Mouse (Mus musculus) adrenal gland, adult 2 months (tissue): Measurements from ENCODE around the gene Hnrnpul2. TPM values are rescaled to one million over a fixed set of nuclear protein-coding genes. Genes with fewer than 3 reads are reported as not detected.
A peak's percentile ranks its signal among the peaks of the same experiment; 100 is the strongest.
"Not testable (repeated sequence)": the region's sequence is repeated elsewhere in the genome, so short reads cannot be mapped to it uniquely, and the experiment has no call there.

Experiments
- DNase-seq: peaks from one replicate; pipeline ENCODE4 v3.0.0; 2021
- polyA plus RNA-seq: library from polyadenylated mRNA; depleted of rRNA; stranded (reverse); fragments of >200 nt; gene quantifications from 2 replicates; pipeline ENCODE4 v1.2.3, GENCODE M21; 2012
- total RNA-seq, 2 experiments: library from RNA; stranded (reverse); gene quantifications; 2 replicates each; pipeline ENCODE4 v1.2.3; 2021

The Hnrnpul2 gene
- total and polyA plus RNA-seq, 3 experiments: 10.0 to 57.4 (median 56.3) TPM

GRCm38 (mm10) chr19:8818301-8818798 is 1.5 kb upstream of the Hnrnpul2 start:
- no peak for DNase-seq

GRCm38 (mm10) chr19:8818801-8819595 is 812 bp upstream of the Hnrnpul2 start, which contains the start of gene Ttc9c:
Gene Ttc9c (minus strand): TSS chr19:8819333.
- DNase-seq: peak; percentile 98

DNA sequence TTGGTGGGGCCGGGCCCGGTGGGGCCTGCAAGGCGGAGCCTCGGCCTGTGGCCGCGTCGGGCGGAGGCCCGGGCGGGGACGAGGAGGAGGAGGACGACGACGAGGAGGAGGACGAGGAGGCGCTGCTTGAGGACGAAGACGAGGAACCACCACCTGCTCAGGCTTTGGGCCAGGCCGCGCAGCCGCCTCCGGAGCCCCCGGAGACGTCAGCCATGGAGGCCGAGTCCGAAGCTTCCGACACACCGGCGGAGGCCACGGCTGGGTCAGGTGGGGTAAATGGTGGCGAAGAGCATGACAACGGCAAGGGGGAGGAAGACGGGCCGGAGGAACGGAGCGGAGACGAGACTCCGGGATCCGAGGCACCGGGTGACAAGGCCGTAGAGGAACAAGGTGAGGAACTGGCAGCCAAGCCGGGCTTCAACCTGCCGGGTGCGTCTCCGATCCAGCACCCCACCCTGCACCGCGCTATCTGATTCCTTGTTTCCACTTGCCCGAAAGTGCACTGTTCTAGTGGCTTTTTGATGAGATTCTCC is 680 bp downstream of the Hnrnpul2 start:
- no peak for DNase-seq

- DNase-seq: no peak
Measured at GRCm38 (mm10) chr19:8821146-8821545, 1.3 kb downstream of the Hnrnpul2 start.

GRCm38 (mm10) chr19:8822696-8823095 is 2.9 kb downstream of the Hnrnpul2 start:
- DNase-seq: no peak

DNA sequence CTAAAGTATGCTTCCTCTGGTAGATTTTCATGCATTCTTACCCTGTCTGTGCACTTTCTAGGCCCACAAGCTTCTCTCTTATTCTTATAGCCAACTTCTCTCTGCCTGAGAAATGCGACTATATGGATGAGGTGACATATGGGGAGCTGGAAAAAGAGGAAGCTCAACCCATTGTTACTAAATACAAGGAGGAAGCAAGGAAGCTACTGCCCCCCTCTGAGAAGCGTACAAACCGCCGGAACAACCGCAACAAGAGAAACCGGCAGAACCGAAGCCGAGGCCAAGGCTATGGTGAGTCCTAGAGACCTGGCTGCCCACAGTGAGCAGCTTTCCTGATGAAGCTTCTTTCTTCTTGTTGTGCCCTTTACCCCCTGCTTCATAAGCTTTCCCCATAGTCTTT is 9.8 kb downstream of the Hnrnpul2 start, which contains the start of gene AC129217.1:
TSS of gene AC129217.1 (plus strand) at position 114 of the 400 bp plus-strand sequence.
- no peak for DNase-seq

- no peak for DNase-seq
Measured at GRCm38 (mm10) chr19:8830664-8831063, 10.9 kb downstream of the Hnrnpul2 start.

GRCm38 (mm10) chr19:8831262-8831661 is 11.5 kb downstream of the Hnrnpul2 start:
- no peak for DNase-seq

DNA sequence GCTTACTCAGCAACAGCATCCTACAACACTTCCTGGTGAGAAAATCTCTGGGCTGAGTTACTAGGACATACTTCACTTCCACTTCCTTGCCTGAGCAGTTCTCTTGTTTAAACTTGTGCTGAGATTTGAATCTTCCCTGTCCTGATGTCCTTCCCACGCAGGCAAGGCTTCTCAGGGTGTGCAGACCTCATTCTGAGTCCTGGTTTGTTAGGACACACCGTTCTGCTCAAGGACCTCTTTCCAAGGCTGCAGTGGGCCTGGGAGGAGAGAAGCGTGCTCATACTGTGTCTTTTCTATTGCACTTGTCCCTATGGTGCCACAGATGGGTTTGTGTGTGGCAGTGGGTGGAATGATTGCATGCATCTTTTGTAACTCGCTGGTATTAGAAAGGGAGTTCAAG is 13.2 kb downstream of the Hnrnpul2 start:
- no peak for DNase-seq

DNA sequence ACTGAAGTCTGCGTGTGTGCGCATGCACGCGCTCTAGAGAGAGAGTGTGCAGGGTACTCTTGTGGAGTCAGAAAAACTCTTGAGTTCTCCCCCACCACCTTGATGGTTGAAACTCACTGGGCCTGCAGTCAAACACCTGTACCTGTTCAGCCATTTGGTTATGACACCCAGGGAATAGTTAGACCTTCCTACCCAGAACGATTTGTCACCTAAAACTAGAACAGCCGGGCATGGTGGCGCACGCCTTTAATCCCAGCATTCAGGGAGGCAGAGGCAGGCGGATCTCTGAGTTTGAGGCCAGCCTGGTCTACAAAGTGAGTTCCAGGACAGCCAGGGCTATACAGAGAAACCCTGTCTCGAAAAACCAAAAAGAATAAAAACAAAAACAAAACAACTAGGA is 16.5 kb downstream of the Hnrnpul2 start:
- DNase-seq: not testable (repeated sequence)

- DNase-seq: peak; percentile 90
Measured at GRCm38 (mm10) chr19:8837251-8837791, 17.5 kb downstream of the Hnrnpul2 start, which contains the start of gene Bscl2. Gene Bscl2 (plus strand): TSS chr19:8837467.

GRCm38 (mm10) chr19:8838041-8838730 is 18.4 kb downstream of the Hnrnpul2 start:
- DNase-seq: peak; percentile 56

GRCm38 (mm10) chr19:8839103-8839907 is 19.5 kb downstream of the Hnrnpul2 start, which contains the start of gene Gng3:
Gene Gng3 (minus strand): TSS chr19:8839194.
- DNase-seq: no peak

DNA sequence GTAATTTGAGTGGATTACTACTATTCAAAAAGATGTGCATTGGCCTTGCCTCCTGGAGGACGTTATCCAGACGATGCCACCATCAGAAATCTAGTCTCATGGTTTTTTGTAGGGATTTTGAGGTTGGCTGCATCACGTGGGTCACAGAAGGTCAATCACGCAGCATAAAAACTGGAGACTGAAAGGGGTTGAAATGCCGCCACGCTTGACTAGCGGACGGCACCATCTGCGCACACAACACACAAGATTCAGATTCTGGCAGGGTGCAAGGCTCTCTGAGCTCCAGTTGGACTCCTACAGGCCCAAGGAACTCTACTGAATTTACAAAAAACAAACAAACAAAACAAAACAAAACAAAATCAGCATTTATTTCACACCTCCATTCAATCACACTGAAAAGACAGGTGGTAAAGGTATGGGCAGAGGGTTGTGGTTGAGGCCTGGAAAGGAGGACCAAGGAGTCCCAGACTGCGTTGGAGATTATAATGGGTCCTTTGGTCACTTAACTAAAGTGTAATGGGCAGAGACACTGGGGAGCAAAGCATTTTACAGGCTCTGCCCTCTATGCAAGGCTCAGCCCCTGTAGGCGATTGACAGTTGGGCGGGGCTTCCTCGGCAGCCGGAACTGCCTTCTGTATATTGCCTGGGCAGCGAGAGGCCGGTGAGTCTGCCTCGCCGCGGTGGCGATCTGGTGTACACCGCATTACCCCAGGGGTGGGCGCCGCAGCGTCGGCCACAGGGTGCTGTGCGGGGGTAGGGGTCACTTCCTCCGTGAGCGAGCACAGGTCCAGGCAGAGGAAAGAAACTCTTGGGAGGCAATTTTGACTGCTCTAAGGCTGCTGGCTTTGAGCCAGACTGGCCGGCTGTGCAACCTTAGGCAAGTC is 20.3 kb downstream of the Hnrnpul2 start:
- peak; percentile 90 for DNase-seq

- no peak for DNase-seq
Measured at GRCm38 (mm10) chr19:8841012-8841411, 21.2 kb downstream of the Hnrnpul2 start.

GRCm38 (mm10) chr19:8842961-8843360 is 23.2 kb downstream of the Hnrnpul2 start:
- no peak for DNase-seq

DNA sequence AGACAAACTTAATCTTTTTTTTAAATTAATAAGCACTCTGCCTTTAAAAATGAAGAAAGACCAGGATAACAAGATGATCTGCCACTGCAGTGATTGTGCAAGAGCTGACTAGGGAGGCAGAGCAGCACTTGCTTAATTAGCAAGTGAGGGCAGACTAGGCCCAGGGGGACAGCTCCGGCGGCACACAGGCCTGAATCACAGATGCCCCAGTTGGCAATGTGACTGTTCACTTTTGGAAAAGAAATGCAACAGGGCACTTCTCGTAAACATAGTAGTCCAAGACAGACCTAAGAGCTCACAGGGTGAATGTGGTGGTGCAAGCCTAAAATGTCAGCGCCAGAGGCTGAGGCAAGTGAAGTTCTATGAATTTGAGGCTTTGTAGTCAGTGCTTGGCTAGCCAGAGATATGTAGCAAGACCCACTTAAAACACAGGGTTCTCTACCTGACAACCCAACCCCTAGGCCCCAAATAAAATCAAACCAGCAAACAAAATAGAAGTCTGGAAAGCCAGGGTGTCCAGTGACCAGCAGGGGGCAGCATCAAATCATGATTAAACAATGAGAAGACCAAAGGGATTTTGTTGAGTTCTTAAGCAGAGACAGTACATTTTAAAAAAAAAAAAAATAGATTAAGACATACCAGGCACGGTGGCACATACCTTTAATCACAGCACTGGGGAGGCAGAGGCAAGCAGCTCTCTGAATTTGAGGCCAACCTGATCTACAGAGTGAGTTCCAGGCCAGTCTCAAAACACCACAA is 24.7 kb downstream of the Hnrnpul2 start:
- DNase-seq: peak; percentile 76

GRCm38 (mm10) chr19:8848356-8848755 is 28.5 kb downstream of the Hnrnpul2 start:
- no peak for DNase-seq

GRCm38 (mm10) chr19:8850402-8850901 is 30.6 kb downstream of the Hnrnpul2 start, which contains the start of gene Lrrn4cl:
Gene Lrrn4cl (plus strand): TSS chr19:8850768.
- DNase-seq: peak; percentile 63
